Mouse (Mus musculus): ENCODE measurements around the gene Gm20388.

DNA sequence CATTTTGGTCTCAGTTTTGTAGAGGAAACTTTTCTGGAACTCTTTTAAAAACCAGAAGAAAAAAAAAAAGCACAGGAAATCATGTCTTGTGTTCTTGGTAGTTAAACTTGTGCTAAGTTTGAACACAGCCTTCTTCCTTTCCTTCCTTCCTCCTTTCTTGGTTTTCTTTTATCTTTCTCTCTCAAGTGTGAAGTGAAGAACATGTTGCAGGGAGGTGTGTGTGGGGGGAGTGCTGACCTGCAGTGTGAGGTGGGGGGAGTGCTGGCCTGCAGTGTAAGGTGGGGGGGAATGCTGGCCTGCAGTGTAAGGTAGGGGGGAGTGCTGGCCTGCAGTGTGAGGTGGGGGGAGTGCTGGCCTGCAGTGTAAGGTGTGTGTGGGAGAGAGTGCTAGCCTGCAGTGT is 854.0 kb downstream of the Gm20388 start:
- TF ChIP-seq EP300 (IDR thresholded peaks at IDR 0.05; ENCODE audit: low read depth) (no peak), CTCF (IDR thresholded peaks at IDR 0.05; ENCODE audit: low read depth) (no peak)
